Mouse (Mus musculus) frontal cortex, adult 2 months (tissue): ENCODE data around the gene Usp39. TPM values are rescaled to one million over a fixed set of nuclear protein-coding genes. Genes with fewer than 3 reads are reported as not detected.

Experiments used
- DNase-seq, 2 experiments: peaks; one replicate each; pipeline ENCODE4 v3.0.0; 2022; ENCODE audit warnings: low spot score in 1 of 2; ENCODE audit errors: extremely low spot score in 1 of 2
- polyA plus RNA-seq: library from polyadenylated mRNA; depleted of rRNA; stranded (reverse); fragments of >200 nt; gene quantifications from 2 replicates; pipeline ENCODE4 v1.2.3, GENCODE M21; 2012

Usp39 gene
- polyA plus RNA-seq, 1 experiment, result 31.8 TPM

- no peak for DNase-seq
Measured at GRCm38 (mm10) chr6:72373184-72373583, 28.2 kb upstream of the Usp39 start.

- DNase-seq, result no peak
Measured at GRCm38 (mm10) chr6:72371571-72371970, 26.6 kb upstream of the Usp39 start.

GRCm38 (mm10) chr6:72371147-72371546 lies 26.2 kb upstream of the Usp39 start:
- peak in 1 of 2 experiments; percentile 79 for DNase-seq

- DNase-seq, result no peak
Measured at GRCm38 (mm10) chr6:72370091-72370490, 25.1 kb upstream of the Usp39 start.

GRCm38 (mm10) chr6:72369557-72369956 lies 24.6 kb upstream of the Usp39 start:
- no peak for DNase-seq

GRCm38 (mm10) chr6:72367460-72367974 lies 22.5 kb upstream of the Usp39 start:
- DNase-seq, result no peak

- no peak for DNase-seq
Measured at GRCm38 (mm10) chr6:72366844-72367443, 22.0 kb upstream of the Usp39 start, which contains the start of gene Rnf181. Gene Rnf181 (minus strand): TSS chr6:72366956.

GRCm38 (mm10) chr6:72366304-72366703 lies 21.3 kb upstream of the Usp39 start:
- DNase-seq, result no peak

- DNase-seq, result no peak
Measured at GRCm38 (mm10) chr6:72364985-72365384, 20.0 kb upstream of the Usp39 start.

GRCm38 (mm10) chr6:72364009-72364408 lies 19.0 kb upstream of the Usp39 start:
- DNase-seq, result no peak

GRCm38 (mm10) chr6:72362132-72363028 lies 17.4 kb upstream of the Usp39 start:
- DNase-seq, result peak; percentile 98

GRCm38 (mm10) chr6:72361121-72361551 lies 16.2 kb upstream of the Usp39 start:
- no peak for DNase-seq

- no peak for DNase-seq
Measured at GRCm38 (mm10) chr6:72360599-72360935, 15.6 kb upstream of the Usp39 start.

GRCm38 (mm10) chr6:72359891-72360598 lies 15.1 kb upstream of the Usp39 start:
- no peak for DNase-seq

- no peak for DNase-seq
Measured at GRCm38 (mm10) chr6:72359343-72359742, 14.4 kb upstream of the Usp39 start.

- DNase-seq, result no peak
Measured at GRCm38 (mm10) chr6:72358086-72358764, 13.2 kb upstream of the Usp39 start.

GRCm38 (mm10) chr6:72357164-72358079 lies 12.4 kb upstream of the Usp39 start:
- DNase-seq, result no peak

GRCm38 (mm10) chr6:72356001-72356532 lies 11.1 kb upstream of the Usp39 start:
- no peak for DNase-seq
